Comparison of ENCODE assay signal across 17 mouse cellular contexts in genomic region chr14:121494238-121494637, GRCm38 (mm10). TPM values are rescaled to one million over a fixed set of nuclear protein-coding genes. Genes with fewer than 3 reads are reported as not detected.
"Had no signal": no experiment of that assay in that cellular context is flagged by ENCODE, and none has a peak within 500 bp of the region (broad histone marks: within the 10 kb centered on the region; RNA-seq: fewer than 3 reads in every experiment).

No protein-coding gene starts in this region.

- H3K9me3 ChIP-seq: liver, embryonic 12.5 days; midbrain, embryonic 10.5 days; midbrain, embryonic 12.5 days; neural tube, embryonic 12.5 days had no signal

- H3K4me3 ChIP-seq: liver, embryonic 12.5 days; midbrain, embryonic 10.5 days; midbrain, embryonic 12.5 days; neural tube, embryonic 12.5 days had no signal

- H3K4me1 ChIP-seq: liver, embryonic 12.5 days; midbrain, embryonic 12.5 days; neural tube, embryonic 12.5 days had no signal

- H3K27ac ChIP-seq: liver, embryonic 12.5 days; liver, embryonic 14.5 days; midbrain, embryonic 10.5 days; midbrain, embryonic 12.5 days; neural tube, embryonic 12.5 days had no signal

- H3K36me3 ChIP-seq: liver, embryonic 12.5 days; midbrain, embryonic 10.5 days; midbrain, embryonic 12.5 days; neural tube, embryonic 12.5 days had no signal

- H3K27me3 ChIP-seq: midbrain, embryonic 12.5 days; neural tube, embryonic 12.5 days had no signal

- H3K4me2 ChIP-seq: liver, embryonic 12.5 days; lung, embryonic 14.5 days; midbrain, embryonic 12.5 days; neural tube, embryonic 12.5 days had no signal

- DNase-seq: lung, adult 18-20 months; lung, embryonic 14.5 days; lung, postnatal 14 days; lung, postnatal 4 days; midbrain, embryonic 14.5 days; right cerebral cortex, postnatal 14 days; spleen, adult 18-20 months; thymus, adult 18-20 months; thymus, postnatal 14 days; thymus, postnatal 36 days had no signal

- ATAC-seq: liver, embryonic 12.5 days had no signal

- H3K9ac ChIP-seq: liver, embryonic 12.5 days; liver, embryonic 14.5 days; lung, embryonic 14.5 days; midbrain, embryonic 12.5 days; neural tube, embryonic 12.5 days had no signal

RNA-seq across cellular contexts. Expression of gene Slc15a1, which starts 10.8 kb away (rescaled TPM):
- polyA plus RNA-seq: liver, embryonic 12.5 days; liver, embryonic 14.5 days; midbrain, embryonic 10.5 days; midbrain, embryonic 12.5 days; midbrain, embryonic 14.5 days; neural tube, embryonic 12.5 days; neural tube, embryonic 14.5 days; stomach, embryonic 14.5 days had no signal
